Mouse (Mus musculus) liver, adult (tissue): ENCODE measurements at regions not wholly inside any gene's neighbourhood (a gene's known extent, or its start where the extent isn't known, plus 50 kb on each side); places are given as distances from the start of the nearest gene placed in this dataset.

ENCODE experiments used
- GATA4 ChIP-seq: IDR thresholded peaks from 2 replicates; pipeline ENCODE4 v1.6.1; 2014; ENCODE audit warnings: mild to moderate bottlenecking, low read length; ENCODE audit not compliant: insufficient replicate concordance

DNA sequence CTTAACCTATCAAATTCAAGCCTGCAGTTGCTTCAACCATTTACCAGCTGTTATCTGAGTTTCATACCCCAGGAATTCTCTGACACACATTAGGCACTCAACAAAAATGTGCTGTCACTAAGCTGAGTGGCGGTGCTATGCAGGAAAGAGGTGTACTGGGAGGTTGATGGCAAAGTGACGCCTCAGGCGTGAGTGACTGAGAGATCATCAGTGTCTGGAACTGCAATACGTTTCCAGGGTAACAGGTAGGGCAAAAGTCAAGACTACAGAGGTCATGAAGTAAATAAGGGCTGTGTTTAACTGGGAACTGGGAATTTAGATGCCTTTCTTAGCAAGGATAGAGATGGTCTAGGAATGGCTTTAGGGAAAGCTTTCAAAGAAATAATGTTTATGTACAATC lies 221.2 kb downstream of the Nfkbiz start:
- TF ChIP-seq GATA4 = no peak

DNA sequence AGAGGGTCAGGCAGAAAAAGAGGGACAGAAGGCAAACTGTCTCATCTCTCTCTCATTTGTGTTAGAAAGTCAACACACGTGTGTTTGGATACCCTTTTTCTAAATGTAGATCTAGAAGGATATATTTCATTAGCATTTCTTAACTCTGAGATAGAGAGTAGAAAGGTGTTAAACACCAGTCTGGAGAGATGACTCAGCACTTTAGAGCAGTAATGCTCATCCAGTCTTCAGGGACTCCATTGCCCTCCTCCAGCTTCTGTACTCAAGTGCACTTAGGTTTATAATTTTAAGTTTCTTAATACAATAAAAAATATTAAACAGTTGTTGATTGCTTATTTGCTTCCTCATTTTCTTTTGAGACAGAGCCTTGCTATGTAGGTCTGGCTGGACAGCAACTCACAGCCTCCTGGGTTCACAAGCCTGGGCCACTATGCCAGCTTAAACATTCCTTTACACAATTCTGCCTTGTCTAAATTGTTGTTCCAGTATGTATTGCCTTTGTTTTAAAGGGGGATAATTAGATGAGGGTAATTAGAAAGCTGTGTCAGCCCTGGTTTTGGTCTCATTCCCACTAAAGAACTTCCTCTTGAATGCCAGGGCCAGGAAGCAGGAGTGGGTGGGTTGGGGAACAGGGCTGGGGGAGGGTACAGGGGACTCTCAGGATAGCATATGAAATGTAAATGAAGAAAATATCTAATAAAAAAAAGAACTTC lies 222.1 kb downstream of the Nfkbiz start:
- TF ChIP-seq GATA4 = no peak

- TF ChIP-seq GATA4 = no peak
These were observed 225.8 kb downstream of the Nfkbiz start for GRCm38 (mm10) chr16:55612873-55613272.

GRCm38 (mm10) chr16:55612001-55612400 lies 226.7 kb downstream of the Nfkbiz start:
- TF ChIP-seq GATA4 = no peak

DNA sequence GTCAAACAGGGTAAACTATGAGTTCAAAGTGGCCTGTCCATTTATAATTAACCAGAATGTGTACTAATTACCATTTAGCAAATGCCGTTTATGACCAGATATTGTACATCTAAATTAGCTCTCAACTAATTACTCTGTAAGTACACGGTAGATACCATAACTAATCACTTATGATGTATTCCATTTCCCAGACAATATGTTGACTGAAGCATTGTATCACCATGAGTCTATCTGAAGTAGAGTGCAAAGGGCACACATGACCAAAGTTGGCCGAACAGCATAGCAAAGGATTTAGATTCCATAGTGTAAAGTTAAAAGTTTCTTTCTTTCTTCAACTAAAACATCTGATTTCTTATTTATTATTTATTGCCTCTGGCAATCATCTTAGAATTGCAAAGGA lies 227.5 kb downstream of the Nfkbiz start:
- no peak for TF ChIP-seq GATA4

DNA sequence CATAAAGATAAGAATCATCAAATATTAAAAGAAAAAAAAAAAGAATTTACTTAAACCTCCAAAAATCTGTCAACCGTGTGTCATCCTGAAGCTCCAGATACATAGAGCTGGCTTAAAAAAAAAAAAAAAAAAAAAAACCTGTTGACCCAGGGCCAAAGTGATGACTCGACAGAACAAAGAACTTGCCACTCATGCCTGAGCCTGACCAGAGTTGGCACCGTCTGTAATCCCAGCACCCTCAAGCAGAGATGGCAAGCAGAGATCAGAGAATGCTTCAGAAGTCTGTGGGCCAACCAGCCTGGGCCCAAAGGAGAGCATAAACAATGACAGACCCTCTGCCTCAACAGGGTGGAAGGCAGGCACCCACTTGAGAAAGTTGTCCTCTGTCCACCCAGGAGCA lies 230.3 kb downstream of the Nfkbiz start:
- TF ChIP-seq GATA4 = no peak

GRCm38 (mm10) chr16:55606447-55607239 lies 232.1 kb downstream of the Nfkbiz start:
- TF ChIP-seq GATA4 = no peak

DNA sequence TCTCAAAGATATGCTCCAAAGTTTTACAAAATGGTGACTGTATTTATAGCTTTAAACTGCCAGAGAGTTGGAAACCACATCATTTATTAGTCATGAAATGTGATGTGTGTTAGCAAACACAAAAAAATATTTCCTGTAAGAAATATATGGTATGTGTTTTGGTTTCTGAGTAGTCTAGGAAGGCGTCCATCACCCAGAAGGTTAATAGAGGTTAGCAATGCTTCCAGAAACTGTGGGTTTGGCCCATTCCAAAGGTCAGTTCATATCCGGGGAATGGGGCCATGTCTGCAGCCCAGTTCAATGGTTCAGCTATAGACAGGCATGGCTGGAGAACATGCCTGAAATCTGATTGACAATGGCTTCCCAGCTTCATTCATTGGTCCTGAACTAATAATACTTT lies 235.1 kb downstream of the Nfkbiz start:
- TF ChIP-seq GATA4 = no peak

GRCm38 (mm10) chr16:55589382-55589956 lies 249.2 kb downstream of the Nfkbiz start:
- TF ChIP-seq GATA4 = no peak

DNA sequence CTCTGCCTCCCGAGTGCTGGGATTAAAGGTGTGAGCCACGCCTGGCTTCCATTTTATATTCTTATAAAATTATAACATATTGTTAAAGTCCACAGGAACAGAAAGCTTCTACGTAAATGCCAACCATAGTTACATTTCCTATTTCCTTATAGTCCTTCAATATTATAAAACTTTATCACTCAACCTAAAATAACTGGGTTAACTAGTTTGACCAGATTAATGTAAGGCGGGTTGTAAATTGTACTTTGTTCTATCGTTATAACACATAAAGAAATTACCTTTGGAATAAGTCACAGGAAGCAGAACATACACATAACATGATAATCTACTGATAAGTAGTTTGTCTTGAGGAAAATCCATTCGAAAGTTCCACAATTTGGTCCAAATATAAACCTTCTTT lies 251.6 kb downstream of the Nfkbiz start:
- TF ChIP-seq GATA4 = no peak

DNA sequence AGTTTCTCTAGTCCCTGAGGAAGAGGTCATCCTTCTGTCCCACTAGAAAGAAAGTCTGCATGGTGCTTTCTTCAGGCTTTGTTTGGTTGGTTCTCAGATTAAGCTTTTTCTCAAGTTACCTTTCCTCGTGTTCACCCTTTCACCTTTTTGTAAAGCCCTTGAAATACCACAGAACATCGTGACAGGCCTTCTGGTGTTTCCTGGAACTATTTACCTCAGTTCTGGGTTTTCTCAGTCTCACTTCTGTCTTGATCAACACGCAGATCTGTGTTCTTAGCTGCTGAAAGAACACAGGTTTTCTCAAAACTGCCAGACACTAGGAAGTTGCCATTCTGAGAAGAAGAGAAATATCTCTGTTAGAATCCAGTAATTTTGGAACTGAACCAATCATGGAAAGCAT lies 255.8 kb downstream of the Nfkbiz start:
- no peak for TF ChIP-seq GATA4

DNA sequence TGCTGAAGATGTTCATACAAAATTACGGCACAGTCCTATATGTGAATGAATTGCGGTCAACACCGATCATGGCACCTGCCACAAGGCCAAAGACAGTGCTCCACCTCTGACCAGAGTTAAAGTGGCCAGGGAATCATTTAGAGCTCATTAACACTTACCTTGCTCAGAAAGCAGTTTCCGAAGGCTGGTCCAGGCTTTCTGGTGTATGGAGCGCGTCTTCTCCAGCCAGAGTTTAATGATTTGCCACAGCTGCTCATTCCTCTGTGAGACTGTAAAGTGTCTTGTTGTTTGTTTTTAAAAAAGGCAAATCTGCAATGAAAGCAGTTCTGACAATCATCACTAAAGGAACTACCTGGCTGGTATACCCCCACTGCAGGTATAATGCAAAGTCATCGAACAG lies 256.7 kb downstream of the Nfkbiz start:
- no peak for TF ChIP-seq GATA4

DNA sequence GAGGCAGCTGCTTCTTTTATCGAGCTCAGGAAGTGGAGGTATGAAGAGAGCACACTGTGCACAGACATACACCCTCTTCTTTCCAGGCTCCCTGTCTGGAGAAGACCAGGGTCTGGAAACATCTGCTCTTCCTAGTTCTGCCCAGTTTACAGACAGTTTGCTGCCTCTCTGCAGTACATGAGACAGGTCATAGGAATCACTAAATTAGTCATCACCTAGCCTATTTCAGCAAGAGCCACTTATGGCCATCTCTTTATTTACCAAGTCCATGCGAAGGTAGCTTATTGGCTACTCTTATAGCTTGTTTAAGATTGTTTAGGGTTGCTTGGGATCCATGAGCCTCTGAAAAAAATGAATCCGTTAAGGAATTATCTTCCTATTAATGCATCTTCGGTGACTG lies 257.9 kb downstream of the Nfkbiz start:
- no peak for TF ChIP-seq GATA4

DNA sequence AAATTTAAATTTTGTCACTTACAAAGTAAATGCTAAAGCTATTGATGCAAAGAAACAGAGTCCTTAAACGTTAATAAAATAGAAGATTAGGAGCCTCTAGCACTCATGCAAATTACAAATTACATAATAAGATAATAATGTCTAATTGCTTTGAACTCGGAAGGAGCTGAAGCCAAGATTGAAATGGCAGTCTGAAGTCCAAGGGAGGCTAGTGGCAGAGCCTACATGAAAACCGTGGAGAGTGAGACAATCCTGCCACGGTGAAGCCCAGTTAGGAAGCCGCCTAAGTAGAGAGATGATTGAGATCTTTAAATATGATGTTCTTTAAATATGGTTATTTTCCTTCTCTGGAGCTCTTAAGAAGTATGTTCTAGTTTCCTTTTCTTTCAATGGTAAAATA lies 260.0 kb downstream of the Nfkbiz start:
- no peak for TF ChIP-seq GATA4

DNA sequence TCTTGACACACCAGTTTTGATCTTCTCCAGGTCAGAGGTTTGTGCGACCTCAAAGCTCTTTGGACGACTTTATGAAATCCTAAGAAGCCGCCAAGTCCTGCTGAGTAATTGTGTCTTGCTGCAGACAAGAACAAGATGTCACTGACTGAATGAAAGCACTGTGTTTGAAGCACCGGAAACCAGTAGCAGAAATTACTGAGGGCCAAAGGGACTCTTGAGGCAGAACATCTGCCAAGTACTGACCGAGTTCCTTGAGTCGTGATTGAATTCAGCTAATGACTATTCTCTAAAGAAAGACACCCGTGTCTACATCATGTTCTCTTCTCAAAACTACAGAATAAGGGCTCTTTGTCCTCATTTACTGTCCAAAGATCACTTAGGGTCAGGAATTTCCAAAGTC lies 267.6 kb downstream of the Nfkbiz start:
- TF ChIP-seq GATA4 = no peak

GRCm38 (mm10) chr16:55570097-55570496 lies 268.6 kb downstream of the Nfkbiz start:
- no peak for TF ChIP-seq GATA4
